Mouse (Mus musculus): ENCODE measurements around the gene Gngt2.

DNA sequence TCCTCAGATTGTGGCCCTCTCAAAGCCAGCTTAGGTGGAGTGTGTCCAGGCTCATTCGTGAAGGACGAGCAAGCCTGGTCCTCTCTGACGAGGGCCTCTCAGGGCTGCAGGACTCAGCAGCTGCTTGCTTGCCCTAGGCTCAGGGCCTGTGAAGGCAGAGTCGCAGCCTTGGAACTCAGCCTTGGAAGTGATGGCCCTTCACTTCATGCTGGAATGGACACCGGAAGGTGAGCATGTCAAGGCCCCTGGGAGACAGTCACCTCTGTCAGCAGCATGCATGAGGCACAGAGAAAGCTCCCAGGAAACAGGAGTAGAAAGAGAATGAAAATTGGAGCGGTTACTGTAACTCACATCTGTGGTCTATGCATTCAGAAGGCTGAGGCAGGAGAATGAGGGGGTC is 25.3 kb upstream of the Gngt2 start:
- TF ChIP-seq CTCF (IDR thresholded peaks at IDR 0.05; ENCODE audit: insufficient read depth, low read length) (no peak), POLR2A (IDR thresholded peaks at IDR 0.05; ENCODE audit: borderline replicate concordance, extremely low read depth, low read depth, low read length) (no peak)

All from lung, adult 2 months (tissue).